Mouse (Mus musculus): Measurements from ENCODE around the gene Cnot6.
A peak's percentile ranks its signal among the peaks of the same experiment; 100 is the strongest.

Cnot6 gene

DNA sequence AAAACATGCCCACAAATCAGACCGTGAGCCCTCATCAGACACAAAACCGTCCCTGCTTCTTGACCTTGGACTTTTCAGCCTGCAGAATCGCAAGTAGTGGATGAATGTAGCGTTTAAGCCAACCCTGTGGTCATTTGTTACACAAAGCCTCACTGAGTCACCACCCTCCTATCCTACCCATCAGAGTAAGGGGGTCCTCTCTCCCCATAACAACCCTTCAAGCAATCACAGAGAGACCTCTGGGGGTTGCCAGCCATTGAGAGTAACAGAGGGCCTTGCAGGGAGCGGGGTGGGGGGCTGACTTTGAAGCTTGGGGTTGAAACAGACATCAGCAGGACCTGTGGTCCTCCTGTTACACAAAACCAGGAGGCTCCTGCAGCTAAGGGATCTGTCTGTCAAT is 57.9 kb downstream of the Cnot6 start:
- no peak for DNase-seq (ENCODE audit: low spot score)

GRCm38 (mm10) chr11:49653079-49653408 is 59.5 kb downstream of the Cnot6 start:
- DNase-seq (ENCODE audit: low spot score) = no peak

DNA sequence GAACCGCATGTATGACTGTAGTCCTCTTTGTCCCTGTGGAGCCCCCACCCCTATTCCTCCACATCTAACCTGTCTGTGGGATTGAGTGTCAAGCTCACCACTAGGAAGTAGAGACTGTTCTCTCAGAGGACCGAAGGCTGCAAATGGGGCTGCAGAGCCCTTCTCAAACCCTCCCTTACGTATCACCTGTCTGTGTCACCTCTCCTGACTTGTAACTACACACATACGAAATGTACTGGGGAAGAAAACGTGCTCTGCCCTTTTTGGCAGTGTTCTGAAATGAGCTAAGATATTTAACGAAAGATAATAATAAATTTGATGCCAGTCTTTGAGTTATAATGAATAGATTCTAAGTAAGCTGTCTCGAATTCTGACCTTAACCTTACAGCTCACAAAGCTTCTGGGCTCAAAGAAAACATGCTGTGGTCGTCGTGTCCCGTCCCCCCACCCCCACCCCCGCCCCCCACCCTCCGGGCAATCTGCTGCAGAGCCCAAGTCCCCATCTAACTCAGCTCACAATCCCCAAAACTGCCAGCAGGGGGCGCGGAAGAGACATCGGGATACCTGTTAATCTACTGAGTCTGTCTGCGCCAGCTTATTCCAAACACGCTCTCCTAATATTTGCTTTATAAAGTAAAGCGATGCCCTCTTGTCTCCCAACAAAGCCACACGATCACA is 60.0 kb downstream of the Cnot6 start:
- peak; percentile 72 for DNase-seq (ENCODE audit: low spot score)

DNA sequence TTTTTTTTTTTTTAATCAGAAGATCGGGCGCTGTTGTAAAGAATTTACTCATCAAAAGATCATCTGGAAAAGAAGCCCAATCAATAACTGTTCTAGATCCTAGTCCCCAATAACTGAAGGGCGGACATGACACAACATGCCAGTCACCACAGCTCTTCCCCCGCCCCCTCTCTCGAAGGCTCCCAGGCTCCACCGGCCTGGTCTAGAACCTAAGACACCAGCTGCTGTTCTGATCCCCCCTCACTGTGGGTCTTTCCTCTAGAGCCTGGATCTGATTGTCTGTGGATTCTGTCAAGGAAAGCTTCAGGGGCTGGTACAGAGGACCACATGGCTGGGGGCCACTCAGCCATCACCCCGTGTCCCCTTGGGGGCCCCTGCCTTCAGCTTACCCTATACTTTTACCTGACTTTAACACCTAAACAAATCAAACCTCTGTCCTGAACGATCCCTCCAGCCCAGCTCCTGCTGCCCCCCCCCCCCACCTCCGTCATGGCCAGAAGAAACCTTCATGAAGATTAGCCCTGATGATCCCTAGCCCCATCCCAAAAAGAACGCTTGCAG is 60.7 kb downstream of the Cnot6 start:
- DNase-seq (ENCODE audit: low spot score) = no peak

DNA sequence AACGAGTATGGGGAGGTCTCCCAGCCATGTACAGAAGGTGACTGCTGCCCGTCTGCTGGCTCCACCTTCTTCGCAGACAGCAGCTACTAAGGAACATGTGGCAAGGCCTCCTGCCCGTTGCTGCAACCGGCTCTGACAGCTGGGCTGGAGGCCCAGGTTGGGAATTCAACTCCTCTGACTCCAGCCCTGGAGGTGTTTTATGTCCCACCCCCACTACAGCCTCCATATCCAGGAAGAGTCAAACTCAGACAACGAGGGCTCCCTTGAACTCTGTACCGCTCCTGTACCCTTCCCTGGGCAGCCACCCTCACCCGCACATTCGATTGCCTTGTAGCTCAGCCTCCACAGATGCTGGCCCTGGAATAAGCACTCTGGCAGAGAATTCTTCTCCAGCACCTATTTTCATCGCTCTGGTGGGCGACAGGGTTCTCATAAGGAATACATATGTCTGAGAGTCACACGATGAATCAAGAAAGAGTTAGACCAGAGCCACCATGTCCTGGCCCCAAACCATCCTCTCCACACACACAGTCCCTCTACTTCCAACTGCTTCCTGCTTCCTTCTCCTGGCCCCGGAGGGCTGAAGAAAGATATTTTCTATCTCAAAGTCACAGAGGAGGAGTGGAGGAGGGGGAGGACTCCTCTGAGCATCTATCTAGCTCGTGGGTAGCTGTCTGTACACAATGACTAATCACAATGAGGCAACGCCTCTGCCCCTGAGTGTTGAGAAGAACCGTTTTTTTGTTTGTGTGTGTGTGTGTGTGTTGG is 61.3 kb downstream of the Cnot6 start:
- DNase-seq (ENCODE audit: low spot score) = no peak

- DNase-seq (ENCODE audit: low spot score) = no peak
Measured at GRCm38 (mm10) chr11:49650113-49650993, 62.2 kb downstream of the Cnot6 start.

- no peak for DNase-seq (ENCODE audit: low spot score)
Measured at GRCm38 (mm10) chr11:49645677-49646076, 66.8 kb downstream of the Cnot6 start.

DNA sequence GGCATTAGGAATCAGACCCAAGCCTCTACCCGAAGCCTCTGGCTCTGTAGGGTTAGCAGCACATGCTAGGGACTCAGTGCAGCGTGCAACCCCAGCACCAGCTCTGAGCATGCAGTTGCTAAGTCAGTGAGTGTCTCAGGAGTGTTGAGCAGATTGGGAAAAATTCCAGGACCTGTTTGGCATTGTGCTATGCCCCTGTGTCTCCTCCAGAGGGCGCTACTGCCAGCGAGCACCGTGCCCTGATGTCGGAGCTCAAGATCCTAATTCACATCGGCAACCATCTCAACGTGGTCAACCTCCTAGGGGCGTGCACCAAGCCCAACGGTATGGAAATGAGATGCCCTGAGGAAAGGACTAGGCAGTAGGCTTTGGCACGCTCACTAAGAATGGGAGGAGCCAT is 76.1 kb downstream of the Cnot6 start:
- no peak for DNase-seq (ENCODE audit: low spot score)

DNA sequence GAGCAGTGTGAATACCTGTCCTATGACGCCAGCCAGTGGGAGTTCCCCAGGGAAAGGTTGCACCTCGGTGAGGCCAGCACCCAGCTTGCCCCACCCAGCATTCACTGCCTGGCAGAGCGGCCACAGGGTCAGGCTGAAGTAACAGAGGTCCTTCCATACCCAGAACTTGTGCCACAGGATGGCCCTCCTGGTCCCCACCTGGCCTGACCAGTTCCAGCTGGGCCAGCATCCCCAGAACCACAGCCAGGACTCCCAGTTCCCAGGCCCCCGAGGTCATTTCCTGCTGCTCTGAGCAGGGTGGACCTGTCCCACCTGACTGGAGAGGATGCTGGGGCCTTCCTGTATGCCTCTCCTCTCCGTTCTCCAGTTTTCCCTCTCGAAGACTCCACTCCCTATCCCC is 76.9 kb downstream of the Cnot6 start:
- DNase-seq (ENCODE audit: low spot score) = no peak

DNA sequence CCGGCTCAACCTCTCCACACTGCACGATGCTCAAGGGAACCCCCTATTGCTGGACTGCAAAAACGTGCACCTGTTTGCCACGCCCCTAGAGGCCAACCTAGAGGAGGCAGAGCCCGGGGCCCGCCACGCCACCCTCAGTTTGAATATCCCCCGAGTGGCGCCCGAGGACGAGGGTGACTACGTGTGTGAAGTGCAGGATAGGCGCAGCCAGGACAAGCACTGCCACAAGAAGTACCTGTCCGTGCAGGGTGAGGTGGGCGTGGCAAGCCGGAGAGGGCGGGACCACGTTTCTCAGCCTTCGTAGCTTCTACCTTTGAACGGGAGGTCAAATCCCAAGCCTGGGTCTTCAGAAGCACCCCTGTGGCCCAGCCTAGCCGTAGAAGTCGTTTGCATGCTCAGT is 78.4 kb downstream of the Cnot6 start:
- DNase-seq (ENCODE audit: low spot score) = no peak

- no peak for DNase-seq (ENCODE audit: low spot score)
Measured at GRCm38 (mm10) chr11:49632256-49632655, 80.3 kb downstream of the Cnot6 start.

DNA sequence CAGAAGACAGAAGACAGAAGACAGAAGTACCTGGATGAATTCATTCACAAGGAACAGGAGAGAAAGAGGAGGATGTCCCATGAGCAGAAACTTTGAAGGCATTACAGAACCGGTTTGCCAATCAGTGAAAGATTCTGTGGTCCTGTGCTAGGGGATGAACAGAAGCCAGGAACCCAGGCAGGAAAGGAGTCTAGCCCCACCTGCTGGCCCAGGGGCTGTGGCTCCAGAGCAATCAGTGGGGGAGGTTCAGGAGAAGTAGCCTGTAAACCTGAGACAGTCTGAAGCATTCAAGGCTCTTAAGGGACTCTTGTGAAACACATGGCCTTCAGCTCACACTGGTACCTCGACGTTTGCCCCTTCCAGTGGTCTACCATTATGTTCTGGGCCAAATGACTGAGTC is 81.4 kb downstream of the Cnot6 start:
- no peak for DNase-seq (ENCODE audit: low spot score)

DNA sequence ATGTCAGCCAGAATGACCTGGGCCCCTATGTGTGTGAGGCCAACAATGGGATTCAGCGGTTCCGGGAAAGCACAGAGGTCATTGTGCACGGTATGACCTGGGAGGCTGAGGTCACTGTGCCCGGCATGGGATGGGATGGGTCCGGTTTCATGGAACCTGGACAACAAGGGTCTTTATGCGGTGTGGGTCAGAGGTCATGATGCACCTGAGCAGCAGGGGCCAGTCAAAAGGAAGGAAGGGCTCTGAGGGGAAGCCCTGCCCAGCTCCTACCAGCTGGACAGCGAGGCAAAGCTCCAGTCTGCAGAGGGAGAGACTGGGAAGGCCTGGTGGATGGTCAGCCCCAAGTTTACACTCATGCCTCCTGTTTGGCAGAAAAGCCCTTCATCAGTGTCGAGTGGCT is 85.8 kb downstream of the Cnot6 start:
- no peak for DNase-seq (ENCODE audit: low spot score)

- no peak for DNase-seq (ENCODE audit: low spot score)
Measured at GRCm38 (mm10) chr11:49625863-49626262, 86.7 kb downstream of the Cnot6 start.

- DNase-seq (ENCODE audit: low spot score) = no peak
Measured at GRCm38 (mm10) chr11:49624156-49624555, 88.4 kb downstream of the Cnot6 start.

GRCm38 (mm10) chr11:49621953-49622352 is 90.6 kb downstream of the Cnot6 start:
- DNase-seq (ENCODE audit: low spot score) = no peak
